Mouse (Mus musculus) spleen, adult 2 months (tissue): ENCODE measurements around the gene Gm17662.

ENCODE experiments used
- CTCF ChIP-seq: fragments of 200-500 bp; IDR thresholded peaks from 2 replicates; pipeline ENCODE4 v1.5.1; 2011; ENCODE audit warnings: mild to moderate bottlenecking, inconsistent platforms; ENCODE audit not compliant: insufficient read depth, insufficient read length, insufficient replicate concordance; ENCODE audit errors: extremely low read depth
- POLR2A ChIP-seq: fragments of 200-500 bp; IDR thresholded peaks from 2 replicates; pipeline ENCODE4 v1.6.1; 2011; ENCODE audit warnings: low read depth, low read length, inconsistent platforms

DNA sequence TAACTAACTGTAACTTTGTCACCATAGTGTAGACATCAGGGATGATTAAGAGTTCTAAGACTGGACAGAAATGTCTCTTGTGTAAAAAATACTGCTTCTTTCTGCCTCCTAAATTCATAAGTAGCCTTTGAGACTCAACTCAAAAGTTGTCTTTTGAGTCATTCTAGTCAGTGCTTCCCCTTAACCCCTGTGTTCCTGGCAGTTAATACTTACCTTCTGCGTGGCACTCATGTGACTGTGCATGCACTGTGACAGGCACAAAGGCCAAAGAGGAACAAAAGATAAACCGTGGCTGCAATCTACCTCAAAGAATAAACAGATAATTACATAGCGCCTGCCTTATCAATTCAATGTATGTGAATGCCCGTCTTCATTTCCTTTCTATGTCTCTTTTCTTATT is 694 bp downstream of the Gm17662 start:
- TF ChIP-seq POLR2A (no peak), CTCF (no peak)
